Mouse (Mus musculus): ENCODE results near the gene Sult4a1. TPM values are rescaled to one million over a fixed set of nuclear protein-coding genes. Genes with fewer than 3 reads are reported as not detected.
"Not testable (repeated sequence)": the region's sequence is repeated elsewhere in the genome, so short reads cannot be mapped to it uniquely, and the experiment has no call there.

Sult4a1 gene
- total RNA-seq, 2 experiments from 2014 or later = not detected

- intact Hi-C loops (cut with DNase I) = no loop called here
- no peak for DNase-seq
Observed at GRCm38 (mm10) chr15:84104626-84105025, 928 bp downstream of the Sult4a1 start.

- DNase-seq; intact Hi-C loops (cut with DNase I): not testable (repeated sequence)
Observed at GRCm38 (mm10) chr15:84097536-84097935, 8.0 kb downstream of the Sult4a1 start.

DNA sequence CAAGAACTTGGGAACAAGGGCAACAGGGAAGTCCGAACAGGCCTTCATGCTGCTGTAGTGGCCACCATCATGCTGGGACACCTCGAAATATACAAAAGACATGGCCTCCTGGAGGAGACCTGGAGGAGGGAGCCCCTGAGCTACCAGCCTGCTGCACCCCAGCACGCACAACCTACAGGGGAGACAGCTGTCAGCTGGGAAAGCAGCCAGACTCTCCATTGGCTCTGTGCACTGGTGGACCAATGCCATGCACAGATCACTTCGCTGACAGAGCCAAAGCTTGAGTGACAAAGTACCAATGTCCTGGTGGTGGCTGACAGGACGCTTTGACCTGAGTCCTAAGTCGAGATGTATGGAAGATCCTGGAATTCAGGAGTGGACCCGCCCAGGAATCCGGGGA, 9.5 kb downstream of the Sult4a1 start:
- intact Hi-C loops (cut with DNase I) = no loop called here
- peak in 1 of 2 experiments; percentile 13 for DNase-seq

DNA sequence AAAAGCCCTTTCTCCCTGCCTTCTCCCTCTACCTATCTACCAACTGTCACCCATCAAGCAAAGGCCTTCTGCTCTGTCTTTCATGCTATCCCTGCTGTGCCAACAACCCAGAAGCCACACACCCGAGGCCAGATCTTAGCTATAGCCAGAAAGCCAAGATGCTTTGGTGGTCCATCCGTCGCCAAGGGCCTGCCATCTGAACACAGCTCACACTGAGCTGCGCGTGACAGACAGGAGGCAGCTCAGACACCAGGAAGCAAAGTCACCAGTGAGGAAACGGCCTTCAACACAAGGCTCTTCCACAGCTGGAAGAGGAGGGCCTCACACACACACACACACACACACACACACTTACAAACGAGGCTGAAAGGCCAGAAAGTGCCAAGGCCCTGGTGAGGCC, 10.6 kb downstream of the Sult4a1 start:
- DNase-seq = no peak

DNA sequence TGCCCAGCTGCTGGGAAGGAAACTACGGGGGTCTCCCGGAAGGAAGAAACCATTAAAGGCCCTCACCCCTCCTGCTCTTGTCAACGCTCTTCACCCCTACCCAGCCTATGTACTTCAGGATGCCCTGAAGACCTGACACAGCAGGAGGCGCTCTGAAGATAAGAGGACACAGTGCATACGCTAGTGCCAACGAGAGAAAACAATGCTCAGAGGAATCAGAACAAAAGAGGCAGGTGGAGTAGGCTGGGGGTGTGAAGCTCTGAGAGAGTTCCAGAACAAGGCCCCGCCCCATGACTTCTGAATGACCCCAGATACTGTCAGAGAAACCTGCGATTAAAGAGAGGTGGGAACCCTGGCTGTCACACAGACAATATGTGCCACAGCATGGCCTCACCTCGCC, 18.8 kb downstream of the Sult4a1 start:
- intact Hi-C loops (cut with DNase I) = no loop called here
- no peak for DNase-seq

More for the DNA sequence above, 10.6 kb downstream of the Sult4a1 start:
- intact Hi-C loops (cut with DNase I) = no loop called here

DNA sequence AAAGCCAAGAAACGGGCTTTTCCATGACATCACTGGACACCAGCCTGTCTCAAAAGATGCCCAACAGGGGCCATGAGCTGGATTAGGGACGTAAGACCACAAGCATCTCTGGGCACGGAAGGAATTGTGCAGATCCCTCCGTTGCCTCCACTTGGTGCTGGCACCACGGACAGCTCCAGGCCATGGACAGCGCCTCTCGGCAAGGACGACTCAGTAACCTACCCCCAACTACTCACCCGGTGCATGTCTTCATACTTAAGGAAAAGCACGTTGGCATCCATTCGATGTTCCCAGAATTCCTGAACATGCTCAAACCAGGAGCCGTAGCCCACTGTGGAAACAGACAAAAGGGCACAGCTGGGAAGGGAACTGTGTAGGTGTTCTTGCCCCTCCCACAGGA, 19.2 kb downstream of the Sult4a1 start:
- intact Hi-C loops (cut with DNase I) = no loop called here

DNA sequence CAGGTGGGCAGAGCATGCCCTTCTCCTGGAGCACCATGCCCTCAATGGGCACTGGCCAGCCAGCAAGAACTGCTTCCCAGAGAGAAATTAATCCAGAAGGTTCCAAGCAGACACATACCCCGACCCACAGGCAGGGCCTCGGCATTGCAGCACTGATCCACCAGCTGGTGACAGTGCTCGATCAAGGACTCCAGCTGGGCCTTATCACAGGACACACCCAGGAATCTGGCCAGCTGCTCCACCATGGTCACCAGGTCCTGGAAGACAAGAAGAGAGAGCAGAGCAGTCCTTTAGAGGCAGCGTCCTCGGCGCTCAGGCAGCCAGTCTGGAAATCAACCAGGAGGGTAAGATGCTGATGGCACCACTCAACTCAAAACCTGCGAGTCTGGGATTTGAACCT, 25.5 kb downstream of the Sult4a1 start:
- intact Hi-C loops (cut with DNase I) = no loop called here
- DNase-seq = peak; percentile 21 to 30

More for the DNA sequence above, 19.2 kb downstream of the Sult4a1 start:
- peak in 1 of 2 experiments; percentile 35 for DNase-seq

DNA sequence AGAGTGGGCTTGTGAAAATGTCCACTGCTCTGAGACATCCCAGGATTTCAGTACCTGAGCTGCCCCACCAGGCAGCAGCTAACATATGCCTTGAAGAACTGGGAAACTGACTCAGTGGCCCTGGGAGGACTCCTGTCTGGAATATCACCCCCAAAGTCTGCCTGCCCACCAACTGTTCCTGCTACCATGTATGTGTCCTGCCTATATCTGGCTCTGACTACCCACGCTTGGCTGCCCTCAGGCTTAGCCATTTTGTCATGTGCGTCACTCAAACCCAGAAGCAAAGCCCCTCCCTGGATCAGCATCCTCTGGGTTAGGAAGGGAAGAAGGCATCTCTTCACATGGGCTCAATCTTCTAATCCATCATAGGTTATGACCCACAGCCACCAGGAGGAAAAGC, 26.0 kb downstream of the Sult4a1 start:
- intact Hi-C loops (cut with DNase I) = no loop called here
- no peak for DNase-seq

DNA sequence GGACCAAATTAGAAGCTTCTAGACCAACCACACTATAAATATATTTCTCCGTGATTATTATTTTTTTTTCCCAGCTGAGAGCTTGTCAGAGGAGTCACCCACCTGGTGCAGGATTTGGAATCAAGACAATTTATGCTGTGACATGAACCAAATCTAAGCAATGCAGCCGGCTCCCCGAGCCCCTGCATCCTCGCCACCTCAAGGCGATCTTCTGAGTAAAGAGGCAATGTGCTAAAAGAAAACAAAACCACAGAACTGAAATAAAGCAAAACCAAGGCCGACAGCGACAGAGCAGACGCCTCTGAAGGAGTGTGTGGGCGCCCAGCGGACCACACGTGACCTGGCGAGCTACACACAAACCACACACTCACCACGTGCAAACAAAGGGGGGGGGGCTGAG, 26.9 kb downstream of the Sult4a1 start:
- intact Hi-C loops (cut with DNase I) = no loop called here
- no peak for DNase-seq

DNA sequence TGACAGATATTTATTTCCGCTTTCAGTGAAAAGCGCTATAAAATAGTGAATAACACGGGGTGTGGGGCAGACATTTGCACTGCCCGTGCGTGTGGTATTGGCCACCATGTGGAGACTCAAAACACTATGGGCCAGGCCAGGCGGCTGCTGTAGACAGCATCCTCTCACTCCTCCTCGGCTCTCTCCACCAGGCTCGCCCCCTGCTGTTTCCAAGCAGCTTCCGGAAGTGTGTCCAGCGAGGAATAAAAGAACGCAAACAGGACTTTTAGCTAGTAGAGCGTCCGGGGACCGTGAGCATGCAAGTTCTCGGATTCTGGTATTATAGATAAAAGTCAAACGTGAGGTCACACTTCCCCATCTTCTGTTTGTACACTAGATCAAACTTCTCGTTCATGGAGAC, 28.4 kb downstream of the Sult4a1 start:
- intact Hi-C loops (cut with DNase I) = no loop called here
- DNase-seq = no peak

- intact Hi-C loops (cut with DNase I) = loop anchor here (1.0 to 5.0 kb wide), 2 partner anchors 93 to 557 kb away; partner anchors contain the start of gene Pnpla3
- peak in 1 of 2 experiments; percentile 12 for DNase-seq
Observed at GRCm38 (mm10) chr15:84074705-84075185, 30.8 kb downstream of the Sult4a1 start.

- intact Hi-C loops (cut with DNase I) = loop anchor here (1.0 to 5.0 kb wide), 2 partner anchors 93 to 557 kb away; partner anchors contain the start of gene Pnpla3
- DNase-seq = peak; percentile 50 to 76
Observed at GRCm38 (mm10) chr15:84073911-84074704, 31.4 kb downstream of the Sult4a1 start.

DNA sequence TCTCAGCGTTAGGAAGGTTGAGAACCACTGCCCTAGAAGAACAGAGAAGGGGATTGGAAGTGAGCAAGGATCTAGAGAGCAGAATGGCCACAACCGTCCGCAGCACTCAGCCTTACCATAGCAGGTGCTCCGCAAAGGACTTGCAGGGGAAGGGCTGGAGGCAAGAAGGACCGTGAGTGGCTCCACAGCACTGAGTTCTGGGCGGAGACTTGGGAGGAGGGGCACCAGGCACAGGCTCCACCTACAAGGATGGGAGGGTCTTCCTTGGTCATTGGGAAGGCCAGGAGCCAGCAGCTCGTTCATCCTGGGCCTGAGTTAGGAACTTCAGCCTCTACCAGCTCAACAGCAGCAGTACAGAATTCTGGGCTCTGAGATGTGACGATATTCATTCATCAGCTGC, 32.5 kb downstream of the Sult4a1 start:
- DNase-seq = no peak
- intact Hi-C loops (cut with DNase I) = loop anchor here (5.0 kb wide), 1 partner anchor 94 kb away; the partner anchor contains the start of gene Pnpla3

DNA sequence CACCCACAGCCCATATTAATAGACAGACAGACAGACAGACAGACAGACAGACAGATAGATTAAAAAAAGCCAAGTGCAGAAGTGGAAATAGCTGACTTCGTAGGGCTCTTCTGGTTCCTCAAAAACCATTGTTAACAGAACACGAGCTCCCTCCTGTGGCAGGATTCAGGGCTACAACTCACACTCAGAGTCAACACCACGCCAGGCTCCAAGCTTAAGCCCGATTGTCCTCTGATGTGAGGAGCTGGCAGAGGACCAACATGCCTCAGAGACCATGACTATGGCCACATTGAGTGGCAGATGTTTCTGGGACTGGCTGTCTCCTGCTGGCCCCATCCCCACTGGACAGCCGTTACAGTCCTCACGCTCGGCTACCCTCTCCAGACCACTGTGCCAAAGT, 33.3 kb downstream of the Sult4a1 start:
- intact Hi-C loops (cut with DNase I) = loop anchor here (5.0 kb wide), 1 partner anchor 95 kb away; the partner anchor contains the start of gene Pnpla3

GRCm38 (mm10) chr15:84070116-84070676, 35.4 kb downstream of the Sult4a1 start:
- DNase-seq = no peak
- intact Hi-C loops (cut with DNase I) = loop anchor here (5.0 kb wide), 1 partner anchor 97 kb away; the partner anchor contains the start of gene Pnpla3

More for the DNA sequence above, 33.3 kb downstream of the Sult4a1 start:
- DNase-seq = peak; percentile 34 to 77

GRCm38 (mm10) chr15:84069455-84070050, 36.0 kb downstream of the Sult4a1 start:
- intact Hi-C loops (cut with DNase I) = loop anchor here (5.0 kb wide), 1 partner anchor 98 kb away; the partner anchor contains the start of gene Pnpla3
- no peak for DNase-seq

GRCm38 (mm10) chr15:84065701-84066100, 39.9 kb downstream of the Sult4a1 start:
- intact Hi-C loops (cut with DNase I) = no loop called here
- DNase-seq = no peak

- intact Hi-C loops (cut with DNase I) = no loop called here
- no peak for DNase-seq
Observed at GRCm38 (mm10) chr15:84065140-84065539, 40.4 kb downstream of the Sult4a1 start, which contains the start of gene Efcab6. Efcab6 (minus strand) TSS chr15:84065379.

DNA sequence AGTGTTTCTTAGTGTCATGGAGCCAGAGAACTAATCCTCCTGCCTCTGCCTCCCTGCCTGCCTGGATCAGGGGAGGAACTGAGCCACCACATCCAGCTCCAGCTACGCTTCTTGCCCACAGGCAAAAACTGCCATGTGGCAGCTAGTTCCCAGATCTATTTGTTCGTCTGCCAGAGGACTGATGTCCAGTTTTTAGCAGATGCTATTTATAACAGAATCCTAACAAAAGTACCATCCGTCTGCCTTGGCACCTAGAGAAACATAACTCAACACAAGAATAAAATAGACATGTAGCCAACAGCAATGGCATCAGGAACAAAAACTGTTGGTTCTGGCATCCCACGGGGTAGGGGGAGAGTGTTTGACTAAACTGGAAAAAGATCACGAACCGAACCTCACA, 46.7 kb downstream of the Sult4a1 start:
- intact Hi-C loops (cut with DNase I) = loop anchor here (5.0 kb wide), 1 partner anchor 397 kb away; no protein-coding TSS in a partner anchor
- no peak for DNase-seq

GRCm38 (mm10) chr15:84056083-84056482, 49.5 kb downstream of the Sult4a1 start:
- no peak for DNase-seq
- intact Hi-C loops (cut with DNase I) = loop anchor here (5.0 kb wide), 1 partner anchor 394 kb away; no protein-coding TSS in a partner anchor

DNA sequence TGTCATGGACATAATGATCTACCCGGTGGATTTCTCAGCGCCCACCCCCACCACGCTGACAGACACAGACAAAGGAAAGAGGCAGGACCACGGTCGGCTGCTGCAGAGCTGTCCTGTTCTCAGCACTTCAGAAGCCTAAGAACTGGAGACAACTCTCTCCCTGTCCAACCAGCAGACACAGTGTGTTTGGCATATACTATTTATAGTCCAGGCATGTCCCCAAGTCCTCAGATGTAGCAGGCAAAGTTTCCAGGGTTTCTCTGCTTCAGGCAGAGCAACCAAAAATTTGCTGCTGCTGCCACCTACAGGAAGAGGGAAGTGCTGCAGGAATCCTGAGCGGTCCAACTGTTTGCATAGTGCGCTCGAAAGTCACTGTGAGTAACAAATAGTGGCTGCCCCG, 51.7 kb downstream of the Sult4a1 start:
- intact Hi-C loops (cut with DNase I) = loop anchor here (1.0 kb wide), 2 partner anchors 197 to 294 kb away; no protein-coding TSS in a partner anchor
- peak; percentile 88 to 92 for DNase-seq

All from heart, postnatal 10 days (tissue).